Mouse (Mus musculus) MEL (cell line): Measurements from ENCODE around the gene Lig1. TPM values are rescaled to one million over a fixed set of nuclear protein-coding genes. Genes with fewer than 3 reads are reported as not detected.

Experiments
- DNase-seq: peaks from one replicate; pipeline ENCODE4 v3.0.0; 2011; ENCODE audit warnings: low read depth, low spot score
- H3K27ac ChIP-seq: 2 replicates; pipeline ENCODE4 v1.5.1; 2012; ENCODE audit warnings: low read depth, mild to moderate bottlenecking, control low read depth, low read length, moderate library complexity; ENCODE audit not compliant: control insufficient read depth
- H3K27me3 ChIP-seq, 2 experiments: fragments of 150-350 bp in 1 of 2; sonication (generic) in 1 of 2; 2 replicates each; pipeline ENCODE4 v1.6.1; 2012; ENCODE audit warnings: low read length in 2 of 2, mild to moderate bottlenecking in 2 of 2, improper control_type of control experiment in 1 of 2, moderate library complexity in 1 of 2; ENCODE audit not compliant: insufficient read depth in 2 of 2, control insufficient read depth in 1 of 2
- H3K36me3 ChIP-seq, 2 experiments: 2 replicates each; pipeline ENCODE4 v1.6.1; 2012 to 2014; ENCODE audit warnings: low read length in 2 of 2, improper control_type of control experiment in 1 of 2, inconsistent platforms in 1 of 2, mild to moderate bottlenecking in 1 of 2; ENCODE audit not compliant: insufficient read depth in 2 of 2, control insufficient read depth in 1 of 2
- H3K4me1 ChIP-seq, 2 experiments: fragments of 150-350 bp in 1 of 2; sonication (generic) in 1 of 2; 2 replicates each; pipeline ENCODE4 v1.6.1; 2012; ENCODE audit warnings: low read length in 2 of 2, improper control_type of control experiment in 1 of 2, mild to moderate bottlenecking in 1 of 2; ENCODE audit not compliant: insufficient read depth in 2 of 2, control insufficient read depth in 1 of 2
- H3K4me3 ChIP-seq, 2 experiments: fragments of 150-350 bp in 1 of 2; sonication (generic) in 1 of 2; 2 replicates each; pipeline ENCODE4 v1.5.1; 2012; ENCODE audit warnings: low read depth in 2 of 2, low read length in 2 of 2, mild to moderate bottlenecking in 2 of 2, moderate library complexity in 2 of 2, control low read depth in 1 of 2, improper control_type of control experiment in 1 of 2; ENCODE audit not compliant: control insufficient read depth in 1 of 2, insufficient read depth in 1 of 2
- H3K79me2 ChIP-seq: 2 replicates; pipeline ENCODE4 v1.6.1; 2012; ENCODE audit warnings: mild to moderate bottlenecking, low read length, moderate library complexity; ENCODE audit not compliant: control insufficient read depth, poor library complexity, insufficient read depth
- H3K9ac ChIP-seq: 2 replicates; pipeline ENCODE4 v1.6.1; 2012; ENCODE audit warnings: low read depth, mild to moderate bottlenecking, control low read depth, low read length, moderate library complexity; ENCODE audit not compliant: control insufficient read depth, poor library complexity, severe bottlenecking
- H3K9me3 ChIP-seq: fragments of 150-350 bp; sonication (generic); replicated peaks from 2 replicates; pipeline ENCODE4 v1.6.1; 2012; ENCODE audit warnings: mild to moderate bottlenecking, low read length, improper control_type of control experiment, moderate library complexity; ENCODE audit not compliant: insufficient read depth
- E2F4 ChIP-seq: IDR thresholded peaks from 2 replicates; pipeline ENCODE4 v1.6.1; 2011; ENCODE audit warnings: low read depth, low read length, improper control_type of control experiment, borderline replicate concordance
- ETS1 ChIP-seq: IDR thresholded peaks from 2 replicates; pipeline ENCODE4 v1.6.1; 2012; ENCODE audit warnings: low read depth, mild to moderate bottlenecking, inconsistent platforms, low read length, improper control_type of control experiment, moderate library complexity
- GABPA ChIP-seq: IDR thresholded peaks from 2 replicates; pipeline ENCODE4 v1.6.1; 2012; ENCODE audit warnings: low read depth, mild to moderate bottlenecking, inconsistent platforms, low read length, improper control_type of control experiment, moderate library complexity
- GATA1 ChIP-seq: IDR thresholded peaks from 2 replicates; pipeline ENCODE4 v1.6.1; 2011; ENCODE audit warnings: low read depth, low read length, improper control_type of control experiment
- MAX ChIP-seq: IDR thresholded peaks from 2 replicates; pipeline ENCODE4 v1.6.1; 2011; ENCODE audit warnings: low read length, improper control_type of control experiment
- MAZ ChIP-seq: IDR thresholded peaks from 2 replicates; pipeline ENCODE4 v1.6.1; 2012; ENCODE audit warnings: low read depth, mild to moderate bottlenecking, inconsistent platforms, low read length, improper control_type of control experiment
- MEF2A ChIP-seq: IDR thresholded peaks from 2 replicates; pipeline ENCODE4 v1.6.1; 2014; ENCODE audit warnings: low read depth, mild to moderate bottlenecking, inconsistent platforms, low read length, improper control_type of control experiment; ENCODE audit not compliant: poor library complexity, insufficient replicate concordance, severe bottlenecking; ENCODE audit errors: extremely low read depth
- MXI1 ChIP-seq: IDR thresholded peaks from 2 replicates; pipeline ENCODE4 v1.6.1; 2011; ENCODE audit warnings: mild to moderate bottlenecking, low read depth, low read length, improper control_type of control experiment
- MYB ChIP-seq: IDR thresholded peaks from 2 replicates; pipeline ENCODE4 v1.6.1; 2011; ENCODE audit warnings: mild to moderate bottlenecking, low read depth, low read length, improper control_type of control experiment
- MYC ChIP-seq: IDR thresholded peaks from 2 replicates; pipeline ENCODE4 v1.6.1; 2011; ENCODE audit warnings: low read depth, mild to moderate bottlenecking, low read length, improper control_type of control experiment, moderate library complexity
- RAD21 ChIP-seq: IDR thresholded peaks from 2 replicates; pipeline ENCODE4 v1.6.1; 2011; ENCODE audit warnings: mild to moderate bottlenecking, low read depth, low read length, improper control_type of control experiment
- SIN3A ChIP-seq: IDR thresholded peaks from 2 replicates; pipeline ENCODE4 v1.6.1; 2012; ENCODE audit warnings: low read length, improper control_type of control experiment, inconsistent platforms
- SMC3 ChIP-seq: IDR thresholded peaks from 2 replicates; pipeline ENCODE4 v1.6.1; 2011; ENCODE audit warnings: low read depth, low read length, improper control_type of control experiment
- TAL1 ChIP-seq: IDR thresholded peaks from 2 replicates; pipeline ENCODE4 v1.6.1; 2012; ENCODE audit warnings: mild to moderate bottlenecking, inconsistent platforms, low read length, moderate library complexity, mixed read lengths
- USF1 ChIP-seq: IDR thresholded peaks from 2 replicates; pipeline ENCODE4 v1.6.1; 2014; ENCODE audit warnings: low read depth, mild to moderate bottlenecking, inconsistent platforms, low read length, improper control_type of control experiment, moderate library complexity
- USF2 ChIP-seq, 2 experiments: IDR thresholded peaks; 2 replicates each; pipeline ENCODE4 v1.6.1; 2011 to 2012; ENCODE audit warnings: improper control_type of control experiment in 2 of 2, low read length in 2 of 2, borderline replicate concordance in 1 of 2, inconsistent platforms in 1 of 2, low read depth in 1 of 2, mild to moderate bottlenecking in 1 of 2; ENCODE audit not compliant: insufficient read depth in 1 of 2
- ZC3H11A ChIP-seq: IDR thresholded peaks from 2 replicates; pipeline ENCODE4 v1.6.1; 2012; ENCODE audit warnings: low read depth, mild to moderate bottlenecking, inconsistent platforms, low read length, improper control_type of control experiment
- ZMIZ1 ChIP-seq: IDR thresholded peaks from 2 replicates; pipeline ENCODE4 v1.6.1; 2012; ENCODE audit warnings: low read depth, mild to moderate bottlenecking, inconsistent platforms, low read length, improper control_type of control experiment, moderate library complexity
- polyA plus RNA-seq, 2 experiments: library from polyadenylated mRNA; stranded (reverse) in 1 of 2; unstranded in 1 of 2; fragments of >175 nt in 1 of 2; fragments of >200 nt in 1 of 2; gene quantifications; 2 replicates each; pipeline versions ENCODE4 v1.2.1 to v1.2.4; 2012; ENCODE audit warnings: low replicate concordance in 2 of 2, low read depth in 1 of 2; ENCODE audit not compliant: insufficient read length in 2 of 2, insufficient read depth in 1 of 2, missing spikeins in 1 of 2
- total RNA-seq: library from RNA; depleted of rRNA; stranded (reverse); fragments of 300-350 nt; gene quantifications from 2 replicates; pipeline ENCODE4 v1.2.3, GENCODE M21; 2012

Gene Lig1
- total and polyA plus RNA-seq, 3 experiments = 63.1 to 570 (median 187) TPM

GRCm38 (mm10) chr7:13314095-13314597 is 37.1 kb downstream of the Lig1 start:
- Histone ChIP-seq H3K9me3 (no peaks in the 10 kb centered on the region), H3K4me1 (peaks cover 12 to 19% of the 10 kb centered on the region in 2 experiments)
- no peak for TF ChIP-seq ZC3H11A
- TF ChIP-seq RAD21 = no peak
- TF ChIP-seq MYB = no peak
- TF ChIP-seq SMC3 = no peak
- TF ChIP-seq SIN3A = no peak
- no peak for TF ChIP-seq GATA1
- no peak for TF ChIP-seq ETS1
- no peak for TF ChIP-seq MXI1
- TF ChIP-seq USF2 (IDR thresholded peaks at IDR 0.05; ENCODE audit: borderline replicate concordance in 1 of 2, insufficient read depth in 1 of 2, low read depth in 1 of 2, low read length in 2 of 2) = no peak
- TF ChIP-seq E2F4 = no peak
- no peak for TF ChIP-seq MAX
- no peak for TF ChIP-seq ZMIZ1
- no peak for TF ChIP-seq GABPA
- no peak for TF ChIP-seq MAZ
- TF ChIP-seq TAL1 = no peak
- TF ChIP-seq, all 39 proteins: peak for 0
- no peak for DNase-seq
- H3K9ac ChIP-seq = no peak overlapping the region
- no peaks in the 10 kb centered on the region for H3K27me3 ChIP-seq
- peaks cover 4 to 16% of the 10 kb centered on the region in 2 experiments for H3K36me3 ChIP-seq
- H3K4me3 ChIP-seq = no peak overlapping the region
- H3K27ac ChIP-seq = no peak overlapping the region
- H3K79me2 ChIP-seq = no peaks in the 10 kb centered on the region

GRCm38 (mm10) chr7:13321424-13321823 is 44.3 kb downstream of the Lig1 start:
- DNase-seq = peak; percentile 34
- H3K27me3 ChIP-seq = no peaks in the 10 kb centered on the region
- TF ChIP-seq USF1 = no peak
- TF ChIP-seq MYC = no peak
- no peak for TF ChIP-seq ETS1
- no peak for TF ChIP-seq ZC3H11A
- TF ChIP-seq MEF2A = no peak
- TF ChIP-seq ZMIZ1 = no peak

More at GRCm38 (mm10) chr7:13321424-13321823, 44.3 kb downstream of the Lig1 start:
- Histone ChIP-seq H3K36me3 (peaks cover 0 to 10% of the 10 kb centered on the region in 2 experiments; a peak in 2 of 4 replicates), H3K4me3 (no peak overlapping the region), H3K79me2 (no peaks in the 10 kb centered on the region), H3K9me3 (no peaks in the 10 kb centered on the region), H3K4me1 (peaks cover 0 to 17% of the 10 kb centered on the region in 2 experiments; a peak in 2 of 4 replicates), H3K27ac (no peak overlapping the region), H3K9ac (no peak overlapping the region)
